Mouse (Mus musculus) midbrain, embryonic 14.5 days (tissue): ENCODE measurements at regions not wholly inside any gene's neighbourhood (a gene's known extent, or its start where the extent isn't known, plus 50 kb on each side); places are given as distances from the start of the nearest gene placed in this dataset.

ENCODE experiments used
- ATAC-seq: fragments of 200-750 bp; cut with Nextera tagmentation; 2 replicates; pipeline ENCODE4 v1.8.0; 2017; ENCODE audit warnings: moderate number of reproducible peaks, moderate library complexity; ENCODE audit not compliant: low FRiP score, low TSS enrichment
- DNase-seq: peaks from one replicate; pipeline ENCODE4 v3.0.0-alpha.2; 2015
- H3K27ac ChIP-seq: fragments of 300-500 bp; sonication (generic); replicated peaks from 2 replicates; pipeline ENCODE4 v1.5.1; 2014; ENCODE audit warnings: mild to moderate bottlenecking, low read depth, low read length, moderate library complexity
- H3K27me3 ChIP-seq: fragments of 300-500 bp; sonication (generic); 2 replicates; pipeline ENCODE4 v1.6.1; 2014; ENCODE audit warnings: low read length, control low read depth, mixed read lengths; ENCODE audit not compliant: control insufficient read depth, insufficient read depth
- H3K36me3 ChIP-seq: fragments of 300-500 bp; sonication (generic); 2 replicates; pipeline ENCODE4 v1.6.1; 2014; ENCODE audit warnings: low read length, control low read depth; ENCODE audit not compliant: control insufficient read depth, insufficient read depth
- H3K4me1 ChIP-seq: fragments of 300-500 bp; sonication (generic); 2 replicates; pipeline ENCODE4 v1.6.1; 2014; ENCODE audit warnings: mild to moderate bottlenecking, antibody characterized with exemption, low read length, control low read depth; ENCODE audit not compliant: control insufficient read depth, insufficient read depth
- H3K4me2 ChIP-seq: fragments of 300-500 bp; sonication (generic); 2 replicates; pipeline ENCODE4 v1.6.1; 2014; ENCODE audit warnings: mild to moderate bottlenecking, low read length, moderate library complexity
- H3K4me3 ChIP-seq: fragments of 300-500 bp; sonication (generic); replicated peaks from 2 replicates; pipeline ENCODE4 v1.5.1; 2014; ENCODE audit warnings: low read depth, low read length
- H3K9ac ChIP-seq: fragments of 300-500 bp; sonication (generic); replicated peaks from 2 replicates; pipeline ENCODE4 v1.6.1; 2014; ENCODE audit warnings: mild to moderate bottlenecking, low read length, moderate library complexity
- H3K9me3 ChIP-seq: fragments of 300-500 bp; sonication (generic); 2 replicates; pipeline ENCODE4 v1.6.1; 2016; ENCODE audit warnings: low read length, control low read depth, mixed read lengths; ENCODE audit not compliant: control insufficient read depth
- WGBS: fragments of 180-500 bp; shearing (Covaris S2); extraction: QIAGEN DNeasy Blood & Tissue Kit; methylation state at CpG from one replicate; pipeline ENCODE4 v1.1.7; 2014; 5-methylcytosine and 5-hydroxymethylcytosine counted together

DNA sequence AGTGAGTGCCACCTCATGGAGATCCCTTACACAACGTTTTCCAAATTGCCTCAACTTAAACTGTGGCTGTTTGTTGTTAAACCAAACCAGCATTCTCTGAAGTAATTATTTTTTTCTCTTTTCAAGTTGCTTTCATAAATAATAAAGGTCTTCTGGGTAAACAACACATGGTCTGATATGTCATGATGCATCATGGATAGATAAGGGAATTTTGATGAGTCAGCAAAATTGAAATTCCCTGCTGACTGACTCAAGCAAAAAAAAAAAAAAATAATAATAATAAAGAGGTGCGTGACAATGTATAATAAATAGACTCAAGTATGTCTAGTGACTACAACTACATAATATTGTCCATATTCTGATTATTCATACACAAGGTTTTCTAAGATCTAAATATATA lies 201.8 kb downstream of the Adgb start:
- WGBS, result 81% methylated on average over 2 of the region's 2 CpGs
- DNase-seq, result no peak
- H3K9me3 ChIP-seq, result no peaks in the 10 kb centered on the region
- no peaks in the 10 kb centered on the region for H3K27me3 ChIP-seq
- ATAC-seq, result no peak
- H3K4me2 ChIP-seq, result no peak overlapping the region
- no peaks in the 10 kb centered on the region for H3K4me1 ChIP-seq
- H3K4me3 ChIP-seq, result no peak overlapping the region
- no peaks in the 10 kb centered on the region for H3K36me3 ChIP-seq
- no peak overlapping the region for H3K9ac ChIP-seq
- H3K27ac ChIP-seq, result no peak overlapping the region

DNA sequence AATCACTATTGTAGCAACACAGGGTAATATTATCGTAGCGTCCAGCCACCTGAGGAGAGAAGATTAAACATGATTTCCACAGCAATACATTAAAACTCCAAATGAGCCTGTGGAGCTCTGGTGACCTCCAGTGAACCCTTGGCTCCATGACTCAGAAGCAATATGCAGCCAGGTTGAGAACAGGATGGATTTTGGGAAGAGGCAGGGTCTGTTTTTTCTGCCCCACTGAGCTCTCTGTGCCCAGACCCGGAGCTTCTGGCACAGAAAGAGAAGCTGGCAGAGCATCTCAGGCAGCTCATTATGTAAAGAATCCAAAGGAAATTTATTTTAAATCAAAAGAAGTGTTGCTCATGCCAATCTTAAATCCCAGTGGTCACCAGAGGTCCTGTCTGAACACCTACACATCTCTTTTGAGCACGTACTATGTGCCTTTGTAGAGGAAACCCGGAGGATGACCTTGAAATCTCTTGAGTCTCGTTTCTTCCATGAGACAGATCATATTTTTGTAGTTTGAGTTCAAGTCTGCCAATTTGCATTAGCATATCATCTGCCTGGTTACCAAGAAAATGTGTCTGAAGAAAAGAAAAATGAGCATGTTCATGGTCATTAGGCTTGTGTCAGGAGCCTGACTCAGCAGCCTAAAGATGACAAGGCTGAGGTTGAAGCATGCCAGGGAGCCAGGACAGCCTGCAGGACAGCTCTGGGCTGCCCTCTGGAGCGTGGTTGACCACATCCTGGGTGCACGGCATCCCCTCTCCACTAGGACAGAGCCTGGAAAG lies 219.4 kb downstream of the Adgb start:
- H3K4me2 ChIP-seq, result no peak overlapping the region
- DNase-seq, result peak; percentile 11
- no peaks in the 10 kb centered on the region for H3K27me3 ChIP-seq
- H3K27ac ChIP-seq, result no peak overlapping the region
- no peak for ATAC-seq
- no peaks in the 10 kb centered on the region for H3K36me3 ChIP-seq
- no peaks in the 10 kb centered on the region for H3K4me1 ChIP-seq
- WGBS, result 76% methylated on average over 8 of the region's 8 CpGs
- H3K4me3 ChIP-seq, result no peak overlapping the region
- no peak overlapping the region for H3K9ac ChIP-seq
- H3K9me3 ChIP-seq, result no peaks in the 10 kb centered on the region

- no peak overlapping the region for H3K27ac ChIP-seq
- DNase-seq, result no peak
- no peak for ATAC-seq
- H3K9me3 ChIP-seq, result no peaks in the 10 kb centered on the region
- H3K4me3 ChIP-seq, result no peak overlapping the region
- no peaks in the 10 kb centered on the region for H3K36me3 ChIP-seq
- H3K9ac ChIP-seq, result no peak overlapping the region
- WGBS, result 85% methylated on average over 7 of the region's 7 CpGs
- no peaks in the 10 kb centered on the region for H3K4me1 ChIP-seq
- no peaks in the 10 kb centered on the region for H3K27me3 ChIP-seq
- H3K4me2 ChIP-seq, result no peak overlapping the region
These were observed 220.0 kb downstream of the Adgb start for GRCm38 (mm10) chr10:10252136-10252535.

DNA sequence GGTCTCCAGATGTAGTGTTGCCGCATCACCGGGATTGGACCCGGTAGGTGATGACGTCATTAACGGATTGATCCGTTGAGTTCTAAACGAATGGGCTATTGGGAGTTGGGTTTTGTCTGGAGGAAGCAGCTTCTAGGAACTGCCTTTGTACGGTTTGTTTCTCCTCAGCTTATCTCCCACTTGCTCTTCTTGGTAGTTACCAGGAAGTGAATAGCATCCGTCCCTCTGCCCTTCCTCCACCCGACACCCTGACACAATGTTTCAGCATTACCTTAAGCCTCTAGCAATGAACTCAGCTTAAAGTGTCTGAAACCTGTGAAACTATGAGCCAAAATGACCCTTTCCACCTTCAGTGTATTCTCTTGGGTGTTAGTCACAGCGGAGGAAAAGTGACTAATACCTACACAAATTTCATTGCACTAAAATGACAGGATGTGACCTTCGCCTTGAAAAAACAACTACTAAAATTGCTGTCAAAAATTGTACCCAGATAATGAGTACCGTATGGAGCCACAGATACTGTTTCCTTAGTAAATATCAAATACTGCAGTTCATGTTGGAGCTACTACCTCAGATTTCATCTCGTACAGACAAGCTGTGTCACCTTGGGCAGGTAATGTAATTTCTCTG lies 237.1 kb downstream of the Adgb start:
- H3K27me3 ChIP-seq, result no peaks in the 10 kb centered on the region
- no peaks in the 10 kb centered on the region for H3K4me1 ChIP-seq
- no peaks in the 10 kb centered on the region for H3K36me3 ChIP-seq
- no peak overlapping the region for H3K9ac ChIP-seq
- no peak overlapping the region for H3K27ac ChIP-seq
- no peaks in the 10 kb centered on the region for H3K9me3 ChIP-seq
- H3K4me3 ChIP-seq, result no peak overlapping the region
- ATAC-seq (no peak), DNase-seq (no peak)
- H3K4me2 ChIP-seq, result no peak overlapping the region
- 91% methylated on average over 14 of the region's 14 CpGs for WGBS

DNA sequence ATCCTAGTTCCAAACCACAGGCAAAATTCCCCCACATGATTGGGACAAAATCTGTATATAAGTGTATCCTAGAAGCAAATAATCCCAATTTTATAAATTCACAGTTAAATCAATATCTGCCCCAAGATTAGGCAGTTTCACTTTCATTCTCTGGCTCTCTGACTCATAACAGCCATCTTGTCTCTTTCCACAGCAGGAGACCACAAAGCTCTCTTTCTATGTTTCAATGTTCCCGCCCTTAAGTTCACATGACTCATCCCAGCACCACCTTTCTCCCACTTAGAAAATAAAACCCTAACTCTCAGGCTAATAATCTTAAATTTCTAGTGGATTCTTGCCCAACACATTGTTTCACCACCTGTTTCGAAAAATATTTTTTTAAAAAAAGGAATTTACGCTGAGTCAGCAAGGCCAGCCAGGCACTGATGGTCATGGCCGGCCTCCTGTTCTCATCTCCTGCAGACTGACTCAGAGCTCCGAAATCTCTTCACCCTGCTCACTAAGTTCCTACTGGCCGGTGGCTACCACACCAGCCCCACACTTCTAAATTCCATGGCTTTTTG lies 247.5 kb downstream of the Adgb start:
- no peaks in the 10 kb centered on the region for H3K9me3 ChIP-seq
- H3K36me3 ChIP-seq, result no peaks in the 10 kb centered on the region
- H3K4me2 ChIP-seq, result no peak overlapping the region
- no peak overlapping the region for H3K9ac ChIP-seq
- H3K4me3 ChIP-seq, result no peak overlapping the region
- no peaks in the 10 kb centered on the region for H3K27me3 ChIP-seq
- no peaks in the 10 kb centered on the region for H3K4me1 ChIP-seq
- no peak for ATAC-seq
- no peak for DNase-seq
- WGBS, result 94% methylated on average over 6 of the region's 6 CpGs
- no peak overlapping the region for H3K27ac ChIP-seq

DNA sequence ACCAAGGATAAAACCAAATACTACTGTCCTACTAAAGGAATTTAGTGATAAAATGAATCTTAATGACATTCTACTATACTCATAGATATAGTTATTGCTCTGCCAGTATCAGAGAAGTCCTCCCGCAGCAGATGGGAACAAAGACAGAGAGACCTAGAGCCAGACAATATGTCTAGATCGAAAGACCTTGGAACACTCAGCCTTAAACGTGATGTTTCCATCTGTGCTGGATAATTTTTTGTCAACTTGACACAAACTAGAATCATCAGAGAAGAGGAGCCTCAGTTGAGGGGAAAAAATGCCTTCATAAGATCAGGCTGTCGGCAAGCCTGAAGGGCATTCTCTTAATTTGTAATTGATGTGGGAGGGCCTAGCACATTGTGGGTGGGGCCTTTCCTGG lies 252.4 kb downstream of the Adgb start:
- Histone ChIP-seq H3K4me1 (no peaks in the 10 kb centered on the region), H3K36me3 (no peaks in the 10 kb centered on the region), H3K4me3 (no peak overlapping the region), H3K27me3 (no peaks in the 10 kb centered on the region), H3K9ac (no peak overlapping the region), H3K9me3 (no peaks in the 10 kb centered on the region), H3K4me2 (no peak overlapping the region), H3K27ac (no peak overlapping the region)
- ATAC-seq (no peak), DNase-seq (no peak)
- WGBS, result 94% methylated on average over 4 of the region's 4 CpGs

GRCm38 (mm10) chr10:10216892-10217291 lies 255.2 kb downstream of the Adgb start:
- Histone ChIP-seq H3K27ac (no peak overlapping the region), H3K4me3 (no peak overlapping the region), H3K9ac (no peak overlapping the region), H3K36me3 (no peaks in the 10 kb centered on the region), H3K4me1 (no peaks in the 10 kb centered on the region), H3K27me3 (no peaks in the 10 kb centered on the region), H3K9me3 (no peaks in the 10 kb centered on the region), H3K4me2 (no peak overlapping the region)
- no peak; the same call in 1 of the 2 replicates for ATAC-seq
- WGBS, result 48% methylated on average over 3 of the region's 3 CpGs
- no peak for DNase-seq

GRCm38 (mm10) chr10:10215376-10215775 lies 256.8 kb downstream of the Adgb start:
- H3K4me1 ChIP-seq, result no peaks in the 10 kb centered on the region
- H3K4me2 ChIP-seq, result no peak overlapping the region
- DNase-seq (peak; percentile 17), ATAC-seq (no peak)
- 58% methylated on average over 5 of the region's 5 CpGs for WGBS
- no peak overlapping the region for H3K4me3 ChIP-seq
- no peaks in the 10 kb centered on the region for H3K9me3 ChIP-seq
- H3K27ac ChIP-seq, result no peak overlapping the region
- H3K9ac ChIP-seq, result no peak overlapping the region
- no peaks in the 10 kb centered on the region for H3K36me3 ChIP-seq
- no peaks in the 10 kb centered on the region for H3K27me3 ChIP-seq

DNA sequence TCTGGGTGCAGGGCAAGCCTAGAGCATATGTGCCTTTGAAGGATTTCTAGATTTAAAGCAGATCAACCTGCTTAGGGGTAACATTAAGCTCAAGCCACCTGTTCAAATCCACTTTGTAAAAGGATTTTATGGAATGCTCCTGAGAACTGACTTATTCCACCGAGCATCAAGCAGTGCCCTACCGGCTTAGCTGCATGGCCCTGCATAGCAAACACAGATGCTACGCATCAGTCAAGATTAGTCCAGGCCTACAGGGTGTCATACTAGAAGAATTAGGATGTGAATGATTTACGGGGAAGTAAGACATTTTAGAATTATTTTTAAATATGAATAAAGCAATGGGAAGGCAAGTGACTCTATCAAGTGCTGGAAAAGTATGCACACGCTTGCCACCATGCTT lies 263.8 kb downstream of the Adgb start:
- no peaks in the 10 kb centered on the region for H3K4me1 ChIP-seq
- H3K4me3 ChIP-seq, result no peak overlapping the region
- no peak overlapping the region for H3K27ac ChIP-seq
- no peak for DNase-seq
- no peaks in the 10 kb centered on the region for H3K9me3 ChIP-seq
- no peaks in the 10 kb centered on the region for H3K27me3 ChIP-seq
- H3K36me3 ChIP-seq, result no peaks in the 10 kb centered on the region
- no peak for ATAC-seq
- H3K9ac ChIP-seq, result no peak overlapping the region
- no peak overlapping the region for H3K4me2 ChIP-seq
- 73% methylated on average over 5 of the region's 5 CpGs for WGBS
